Comparison of ENCODE assay signal across 1 mouse cellular context in the genomic region with DNA sequence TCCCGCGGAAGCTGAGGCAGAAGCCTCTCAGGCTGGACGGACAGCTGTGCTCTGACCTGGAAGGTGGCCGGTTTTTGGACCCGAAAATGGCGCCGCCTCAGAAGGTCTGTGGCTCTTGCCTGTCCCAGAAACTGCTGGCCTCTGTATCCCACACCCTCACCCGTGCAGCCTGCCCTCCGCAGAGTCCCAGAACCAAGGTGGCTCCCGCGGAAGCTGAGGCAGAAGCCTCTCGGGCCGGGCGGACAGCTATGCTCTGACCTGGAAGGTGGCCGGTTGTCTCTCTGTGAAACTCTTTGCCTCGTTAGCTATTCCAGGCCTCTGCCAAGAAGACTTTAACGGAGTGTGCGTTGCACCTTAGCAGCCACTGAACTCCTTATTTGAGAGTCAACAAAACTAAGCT. TPM values are rescaled to one million over a fixed set of nuclear protein-coding genes. Genes with fewer than 3 reads are reported as not detected.
"Had no signal": no experiment of that assay in that cellular context is flagged by ENCODE, and none has a peak within 500 bp of the region (broad histone marks: within the 10 kb centered on the region; RNA-seq: fewer than 3 reads in every experiment).

No protein-coding gene starts in this region.

RNA-seq across cellular contexts. Expression of a gene that starts 26.4 kb away (rescaled TPM):
- total RNA-seq: neutrophil, adult 5-6 weeks had no signal
